Mouse (Mus musculus): ENCODE results near the gene L3mbtl4. TPM values are rescaled to one million over a fixed set of nuclear protein-coding genes. Genes with fewer than 3 reads are reported as not detected.
A peak's percentile ranks its signal among the peaks of the same experiment; 100 is the strongest.

The L3mbtl4 gene
- total RNA-seq (2014; rRNA removed) (6.2 and 6.5 TPM in 2 replicates), polyA plus RNA-seq (2015; fragmentation: Nextera tagmentation; extraction: Ambion mirVana) (3.4 and 4.3 TPM in 2 replicates)

DNA sequence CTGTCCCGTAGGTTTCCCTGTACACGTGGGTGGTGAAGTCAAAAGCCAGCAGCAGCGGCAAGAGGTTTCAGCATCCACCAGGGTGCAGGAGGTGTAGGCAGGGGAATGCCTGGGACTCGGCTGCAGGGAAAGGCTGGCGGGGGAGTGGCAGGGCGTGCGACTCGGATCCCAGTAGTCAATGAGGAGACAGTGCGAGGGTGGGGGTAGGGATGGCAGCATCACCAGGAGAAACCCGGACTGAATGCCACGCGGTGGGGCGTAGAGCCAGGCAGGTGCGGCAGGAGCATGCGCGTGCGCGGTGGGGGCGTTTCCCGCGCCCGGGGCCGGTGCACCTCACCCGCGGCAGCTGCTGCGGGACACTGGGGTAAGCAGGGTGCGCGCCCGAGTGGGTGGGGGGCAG lies at the start of gene L3mbtl4:
TSS of gene L3mbtl4 (plus strand) at position 271 of the 400 bp plus-strand sequence.
- Histone ChIP-seq H3K4me1 (ENCODE audit: insufficient read depth) (peaks cover 5% of the 10 kb centered on the region; the same call in 1 of the 2 replicates), H3K9me3 (ENCODE audit: low read length) (no peaks in the 10 kb centered on the region), H3K4me3 (ENCODE audit: low read depth, low read length) (peak within 1 kb of the TSS; percentile 57), H3K9ac (peak within 1 kb of the TSS; percentile 63), H3K27ac (ENCODE audit: low read depth, low read length) (no peak within 1 kb of the TSS), H3K27me3 (ENCODE audit: insufficient read depth, low read length) (no peaks in the 10 kb centered on the region; the same call in 1 of the 2 replicates), H3K4me2 (ENCODE audit: low read depth) (peak within 1 kb of the TSS; percentile 95), H3K36me3 (ENCODE audit: insufficient read depth) (no peaks in the 10 kb centered on the region)
- DNase-seq (peak; percentile 52), ATAC-seq (peak; percentile 92)
- peak; percentile 50 for TF ChIP-seq CTCF (IDR thresholded peaks at IDR 0.05; ENCODE audit: low read depth)
- 0% methylated on average over 28 of the region's 29 CpGs for WGBS

DNA sequence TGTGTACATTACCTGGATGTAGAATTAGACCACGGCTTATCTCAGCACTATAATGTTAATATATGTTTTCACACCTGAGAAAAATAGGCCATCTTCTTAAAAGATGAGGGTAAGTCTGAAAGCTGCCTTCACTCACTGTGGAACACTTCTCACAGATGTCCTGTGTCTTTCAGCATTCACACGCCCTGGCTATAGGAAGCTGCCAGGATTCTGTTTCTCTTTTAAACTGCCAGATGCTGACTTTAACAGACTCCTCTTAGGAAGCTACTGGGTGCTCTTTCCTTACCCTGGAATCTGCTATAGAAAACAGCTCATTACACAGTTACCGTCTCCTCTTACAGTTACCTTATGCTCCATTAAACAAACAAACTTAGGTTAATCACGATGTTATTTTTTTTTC lies 43.1 kb upstream of the L3mbtl4 start:
- Histone ChIP-seq H3K4me3 (ENCODE audit: low read depth, low read length) (no peak overlapping the region), H3K27me3 (ENCODE audit: insufficient read depth, low read length) (no peaks in the 10 kb centered on the region), H3K36me3 (ENCODE audit: insufficient read depth) (no peaks in the 10 kb centered on the region), H3K4me1 (ENCODE audit: insufficient read depth) (no peaks in the 10 kb centered on the region), H3K4me2 (ENCODE audit: low read depth) (no peak overlapping the region), H3K9ac (no peak overlapping the region), H3K27ac (ENCODE audit: low read depth, low read length) (no peak overlapping the region), H3K9me3 (ENCODE audit: low read length) (no peaks in the 10 kb centered on the region)
- no peak for TF ChIP-seq CTCF (IDR thresholded peaks at IDR 0.05; ENCODE audit: low read depth)
- 69% methylated on average over 4 of the region's 4 CpGs for WGBS
- DNase-seq (no peak), ATAC-seq (no peak)

DNA sequence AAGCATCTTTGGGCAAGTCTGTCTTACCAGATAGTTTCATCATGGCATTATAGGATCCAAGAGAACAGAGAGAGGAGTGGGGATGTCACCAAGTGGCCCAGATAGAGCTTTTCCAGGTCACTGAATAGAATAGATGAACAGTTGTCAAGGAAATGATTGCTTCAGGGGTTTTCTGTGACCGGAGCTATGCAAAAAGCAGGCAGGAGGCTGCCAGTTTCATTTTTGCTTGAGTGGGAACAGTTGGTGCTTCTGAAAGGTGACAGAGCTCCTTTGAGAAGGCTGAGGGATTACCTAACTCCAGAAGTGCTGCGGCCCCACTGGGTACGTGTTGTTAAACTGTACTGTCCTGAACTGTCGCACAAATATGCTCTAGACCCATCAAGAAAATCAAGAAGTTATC lies 38.2 kb upstream of the L3mbtl4 start:
- Histone ChIP-seq H3K4me3 (ENCODE audit: low read depth, low read length) (no peak overlapping the region), H3K27ac (ENCODE audit: low read depth, low read length) (no peak overlapping the region), H3K27me3 (ENCODE audit: insufficient read depth, low read length) (no peaks in the 10 kb centered on the region), H3K4me1 (ENCODE audit: insufficient read depth) (no peaks in the 10 kb centered on the region), H3K9ac (no peak overlapping the region), H3K36me3 (ENCODE audit: insufficient read depth) (no peaks in the 10 kb centered on the region), H3K9me3 (ENCODE audit: low read length) (no peaks in the 10 kb centered on the region), H3K4me2 (ENCODE audit: low read depth) (no peak overlapping the region)
- WGBS, result 81% methylated on average over 4 of the region's 4 CpGs
- DNase-seq (no peak), ATAC-seq (no peak)
- no peak for TF ChIP-seq CTCF (IDR thresholded peaks at IDR 0.05; ENCODE audit: low read depth)

DNA sequence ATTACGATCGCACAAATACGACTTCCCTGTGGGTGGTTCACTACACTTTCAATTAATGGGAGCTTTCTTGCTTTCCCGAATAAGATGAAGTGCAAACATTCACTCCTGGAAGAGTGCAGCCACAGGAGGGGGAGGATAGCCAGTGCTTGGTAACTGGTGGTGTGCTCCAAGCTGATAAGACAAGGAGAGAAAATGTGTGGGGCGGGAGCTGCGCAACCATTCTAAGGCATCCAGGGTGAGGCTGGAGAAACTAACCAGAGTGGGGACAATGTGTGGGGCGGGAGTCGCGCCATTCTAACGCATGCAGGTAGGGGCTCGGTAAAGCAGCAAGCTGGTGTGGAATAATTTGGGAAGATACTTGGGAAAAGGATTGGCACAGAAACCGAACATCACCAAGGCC lies 36.6 kb upstream of the L3mbtl4 start:
- Histone ChIP-seq H3K9me3 (ENCODE audit: low read length) (no peaks in the 10 kb centered on the region), H3K9ac (no peak overlapping the region), H3K4me2 (ENCODE audit: low read depth) (no peak overlapping the region), H3K27me3 (ENCODE audit: insufficient read depth, low read length) (no peaks in the 10 kb centered on the region), H3K27ac (ENCODE audit: low read depth, low read length) (no peak overlapping the region), H3K36me3 (ENCODE audit: insufficient read depth) (no peaks in the 10 kb centered on the region), H3K4me1 (ENCODE audit: insufficient read depth) (no peaks in the 10 kb centered on the region), H3K4me3 (ENCODE audit: low read depth, low read length) (no peak overlapping the region)
- TF ChIP-seq CTCF (IDR thresholded peaks at IDR 0.05; ENCODE audit: low read depth), result no peak
- DNase-seq (no peak), ATAC-seq (no peak)
- WGBS, result 88% methylated on average over 12 of the region's 12 CpGs

DNA sequence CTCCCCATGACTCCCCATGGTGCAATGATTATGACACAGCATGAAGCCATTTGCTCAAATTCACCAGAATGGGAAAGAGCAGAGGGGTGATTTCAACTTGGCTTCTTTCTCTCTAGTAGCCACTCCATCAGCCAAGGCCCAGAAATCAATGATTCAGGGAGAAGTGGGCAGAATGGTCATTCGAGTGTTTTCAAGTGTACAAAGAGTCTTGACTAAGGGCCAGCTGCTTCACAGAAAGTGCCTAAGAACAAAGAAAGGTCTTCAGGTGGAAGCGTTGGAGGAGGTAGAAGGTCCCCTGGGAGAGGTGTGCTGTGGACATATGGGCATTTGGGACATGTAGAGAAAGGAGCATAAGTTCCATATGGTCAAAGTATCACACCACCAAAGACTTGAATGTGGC lies 33.4 kb upstream of the L3mbtl4 start:
- H3K9me3 ChIP-seq (ENCODE audit: low read length), result no peaks in the 10 kb centered on the region
- no peak for TF ChIP-seq CTCF (IDR thresholded peaks at IDR 0.05; ENCODE audit: low read depth)
- no peak overlapping the region for H3K4me2 ChIP-seq (ENCODE audit: low read depth)
- H3K9ac ChIP-seq, result no peak overlapping the region
- H3K4me3 ChIP-seq (ENCODE audit: low read depth, low read length), result no peak overlapping the region
- WGBS, result 70% methylated on average over 2 of the region's 2 CpGs
- no peaks in the 10 kb centered on the region for H3K4me1 ChIP-seq (ENCODE audit: insufficient read depth)
- DNase-seq (no peak), ATAC-seq (no peak)
- no peak overlapping the region for H3K27ac ChIP-seq (ENCODE audit: low read depth, low read length)
- H3K27me3 ChIP-seq (ENCODE audit: insufficient read depth, low read length), result no peaks in the 10 kb centered on the region
- no peaks in the 10 kb centered on the region for H3K36me3 ChIP-seq (ENCODE audit: insufficient read depth)

DNA sequence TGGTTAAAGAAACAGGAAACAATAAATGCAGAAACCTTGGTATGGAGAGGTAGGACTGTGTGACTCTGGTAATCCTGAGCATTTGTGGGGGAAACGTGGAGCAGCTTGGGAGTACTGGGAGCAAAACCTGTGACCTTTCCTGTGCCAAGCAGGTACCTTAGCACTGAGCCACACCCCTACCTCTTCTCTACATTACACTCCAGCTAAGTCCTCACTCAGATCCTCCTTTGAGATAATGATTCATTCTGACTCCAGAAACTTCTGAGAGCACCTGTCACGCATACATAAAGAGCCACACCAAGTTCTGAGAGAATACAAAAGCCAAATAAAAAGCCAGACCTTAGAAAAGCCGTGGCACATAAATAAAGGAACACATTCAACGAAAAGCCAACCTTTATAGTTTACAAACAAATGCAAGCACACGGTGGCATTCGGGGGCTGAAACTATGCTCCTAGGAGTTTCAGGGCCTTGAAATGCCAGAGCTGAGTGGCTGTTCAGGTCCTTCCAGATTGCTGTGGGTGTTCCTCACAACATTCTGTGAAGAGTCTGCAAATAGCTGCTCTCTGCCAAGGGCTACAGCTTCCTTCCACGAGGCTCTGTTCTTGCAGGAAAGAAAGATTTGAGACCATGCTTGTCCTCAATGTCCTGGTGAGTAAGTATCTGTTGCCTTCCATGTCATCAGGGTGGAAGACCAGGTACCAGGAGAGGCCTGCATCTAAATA lies 8.6 kb upstream of the L3mbtl4 start:
- no peak overlapping the region for H3K4me2 ChIP-seq (ENCODE audit: low read depth)
- H3K4me1 ChIP-seq (ENCODE audit: insufficient read depth), result no peaks in the 10 kb centered on the region
- H3K27me3 ChIP-seq (ENCODE audit: insufficient read depth, low read length), result no peaks in the 10 kb centered on the region
- no peaks in the 10 kb centered on the region for H3K36me3 ChIP-seq (ENCODE audit: insufficient read depth)
- DNase-seq (peak; percentile 8), ATAC-seq (no peak)
- TF ChIP-seq CTCF (IDR thresholded peaks at IDR 0.05; ENCODE audit: low read depth), result no peak
- H3K9ac ChIP-seq, result no peak overlapping the region
- no peak overlapping the region for H3K27ac ChIP-seq (ENCODE audit: low read depth, low read length)
- peaks cover 9% of the 10 kb centered on the region for H3K9me3 ChIP-seq (ENCODE audit: low read length)
- H3K4me3 ChIP-seq (ENCODE audit: low read depth, low read length), result no peak overlapping the region
- WGBS, result 67% methylated on average over 7 of the region's 7 CpGs

DNA sequence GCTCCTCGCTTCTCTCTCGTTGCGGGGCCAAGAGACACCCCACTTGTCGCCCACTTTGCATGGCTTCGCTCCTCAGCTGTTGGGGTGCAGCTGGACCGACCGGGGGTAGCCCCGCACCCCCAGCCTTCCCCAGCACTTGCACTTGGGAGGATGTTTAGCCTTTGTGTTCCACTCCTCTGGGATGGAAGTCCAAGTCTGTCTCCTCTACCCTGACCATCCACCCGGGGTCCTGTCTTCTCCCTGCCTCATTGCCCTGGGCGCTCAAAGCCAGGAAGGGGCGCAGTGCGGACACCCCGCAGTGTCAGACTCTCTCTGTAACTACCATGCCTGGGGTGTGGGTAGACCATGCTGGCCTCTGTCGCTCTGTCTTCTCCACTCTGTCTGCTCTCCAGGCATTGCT lies 357 bp downstream of the L3mbtl4 start:
- WGBS, result 13% methylated on average over 14 of the region's 14 CpGs

More for the DNA sequence above, 357 bp downstream of the L3mbtl4 start:
- Histone ChIP-seq H3K36me3 (ENCODE audit: insufficient read depth) (no peaks in the 10 kb centered on the region), H3K27ac (ENCODE audit: low read depth, low read length) (no peak overlapping the region), H3K4me1 (ENCODE audit: insufficient read depth) (peaks cover 5% of the 10 kb centered on the region; the same call in 1 of the 2 replicates), H3K9ac (peak overlapping the region; percentile 63), H3K4me3 (ENCODE audit: low read depth, low read length) (peak overlapping the region; percentile 57), H3K27me3 (ENCODE audit: insufficient read depth, low read length) (no peaks in the 10 kb centered on the region; the same call in 1 of the 2 replicates), H3K9me3 (ENCODE audit: low read length) (no peaks in the 10 kb centered on the region), H3K4me2 (ENCODE audit: low read depth) (peak overlapping the region; percentile 95)
- peak; percentile 25; the same call in 1 of the 2 replicates for ATAC-seq
- no peak for TF ChIP-seq CTCF (IDR thresholded peaks at IDR 0.05; ENCODE audit: low read depth)
- peak; percentile 16 for DNase-seq
